Mouse (Mus musculus) fat pad, adult 2 months (tissue): ENCODE data around the gene Wbp1.

Experiments
- DNase-seq: peaks from one replicate; pipeline ENCODE4 v3.0.0-alpha.2; 2011; ENCODE audit warnings: low read depth, low spot score; ENCODE audit errors: extremely low read depth

Gene Wbp1

GRCm38 (mm10) chr6:83117616-83118015 lies 3.7 kb downstream of the Wbp1 start:
- DNase-seq = no peak

- no peak for DNase-seq
Measured at GRCm38 (mm10) chr6:83117165-83117438, 4.3 kb downstream of the Wbp1 start.

GRCm38 (mm10) chr6:83116373-83117164 lies 4.8 kb downstream of the Wbp1 start:
- DNase-seq = no peak

GRCm38 (mm10) chr6:83115682-83116372 lies 5.5 kb downstream of the Wbp1 start:
- DNase-seq = no peak

- DNase-seq = no peak
Measured at GRCm38 (mm10) chr6:83115011-83115671, 6.2 kb downstream of the Wbp1 start, which contains the start of gene Mogs. TSS of gene Mogs (plus strand) at chr6:83115496.

- DNase-seq = no peak
Measured at GRCm38 (mm10) chr6:83111510-83112136, 9.7 kb downstream of the Wbp1 start.

- no peak for DNase-seq
Measured at GRCm38 (mm10) chr6:83108762-83109668, 12.3 kb downstream of the Wbp1 start, which contains the start of gene Mrpl53. TSS of gene Mrpl53 (plus strand) at chr6:83109040.

GRCm38 (mm10) chr6:83107566-83108400 lies 13.6 kb downstream of the Wbp1 start:
- no peak for DNase-seq

- DNase-seq = no peak
Measured at GRCm38 (mm10) chr6:83104158-83104557, 17.2 kb downstream of the Wbp1 start.

- DNase-seq = no peak
Measured at GRCm38 (mm10) chr6:83103130-83103650, 18.2 kb downstream of the Wbp1 start.

- DNase-seq = no peak
Measured at GRCm38 (mm10) chr6:83101688-83102556, 19.4 kb downstream of the Wbp1 start.

GRCm38 (mm10) chr6:83101316-83101687 lies 20.1 kb downstream of the Wbp1 start, which contains the start of the genes Ccdc142 and Gm42688:
TSS of gene Ccdc142 (plus strand) at chr6:83101601.
TSS of gene Gm42688 (plus strand) at chr6:83101617.
- peak; percentile 50 for DNase-seq

- DNase-seq = no peak
Measured at GRCm38 (mm10) chr6:83098411-83098810, 22.9 kb downstream of the Wbp1 start.

GRCm38 (mm10) chr6:83095968-83096367 lies 25.4 kb downstream of the Wbp1 start:
- no peak for DNase-seq

- DNase-seq = no peak
Measured at GRCm38 (mm10) chr6:83092416-83093127, 28.8 kb downstream of the Wbp1 start.

GRCm38 (mm10) chr6:83087926-83088260 lies 33.5 kb downstream of the Wbp1 start:
- no peak for DNase-seq

GRCm38 (mm10) chr6:83087205-83087925 lies 34.0 kb downstream of the Wbp1 start:
- DNase-seq = no peak
